Mouse (Mus musculus): ENCODE measurements at regions not wholly inside any gene's neighbourhood (a gene's known extent, or its start where the extent isn't known, plus 50 kb on each side); places are given as distances from the start of the nearest gene placed in this dataset.

GRCm38 (mm10) chr12:49945628-49946220 is 560.8 kb downstream of the Gm43517 start:
- DNase-seq (ENCODE audit: low read depth, low spot score), result no peak

GRCm38 (mm10) chr12:49946752-49947260 is 561.8 kb downstream of the Gm43517 start:
- no peak for DNase-seq (ENCODE audit: low read depth, low spot score)

GRCm38 (mm10) chr12:49950986-49951385 is 566.0 kb downstream of the Gm43517 start:
- no peak for DNase-seq (ENCODE audit: low read depth, low spot score)

GRCm38 (mm10) chr12:49951821-49952220 is 566.8 kb downstream of the Gm43517 start:
- DNase-seq (ENCODE audit: low read depth, low spot score), result peak; percentile 14

GRCm38 (mm10) chr12:49968072-49968471 is 583.1 kb downstream of the Gm43517 start:
- no peak for DNase-seq (ENCODE audit: low read depth, low spot score)

GRCm38 (mm10) chr12:49969546-49969945 is 584.6 kb downstream of the Gm43517 start:
- DNase-seq (ENCODE audit: low read depth, low spot score), result no peak

DNA sequence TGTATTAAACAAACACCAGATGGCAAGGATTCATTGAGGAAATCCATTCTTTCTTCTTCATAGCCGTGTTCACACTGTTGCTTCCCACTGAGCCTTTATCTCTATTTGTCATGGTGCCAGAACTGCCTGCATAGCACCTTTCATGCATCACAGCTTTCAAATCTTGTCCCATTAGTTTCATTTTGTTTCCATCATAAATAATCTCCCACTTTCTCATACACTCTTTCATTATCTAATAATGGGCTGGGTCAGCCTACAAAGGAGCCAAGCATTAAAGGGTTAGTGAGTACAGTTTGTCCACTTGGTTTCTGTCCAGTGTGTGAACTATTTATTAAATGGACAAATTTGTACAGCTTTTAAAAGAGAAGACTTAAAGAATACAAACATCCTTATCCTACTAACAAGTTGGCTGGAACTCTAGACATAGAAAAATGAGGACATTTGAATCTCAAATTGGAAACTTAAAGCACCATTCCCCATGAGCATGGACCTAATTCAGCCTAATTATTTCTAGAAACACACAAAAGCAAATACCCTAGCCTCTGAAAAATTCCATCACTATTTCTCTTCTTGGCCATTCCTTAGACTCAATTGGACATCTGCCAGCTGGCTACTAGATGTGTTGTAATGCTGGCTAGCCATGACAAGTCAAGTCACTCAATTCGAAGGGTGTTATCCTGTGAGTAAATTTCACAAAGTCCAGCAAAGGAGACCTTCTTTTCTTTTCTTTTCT is 589.8 kb downstream of the Gm43517 start:
- DNase-seq (ENCODE audit: low read depth, low spot score), result no peak

- DNase-seq (ENCODE audit: low read depth, low spot score), result no peak
Measured at GRCm38 (mm10) chr12:49975553-49975952, 590.6 kb downstream of the Gm43517 start.

- no peak for DNase-seq (ENCODE audit: low read depth, low spot score)
Measured at GRCm38 (mm10) chr12:49992501-49993079, 607.6 kb downstream of the Gm43517 start.

DNA sequence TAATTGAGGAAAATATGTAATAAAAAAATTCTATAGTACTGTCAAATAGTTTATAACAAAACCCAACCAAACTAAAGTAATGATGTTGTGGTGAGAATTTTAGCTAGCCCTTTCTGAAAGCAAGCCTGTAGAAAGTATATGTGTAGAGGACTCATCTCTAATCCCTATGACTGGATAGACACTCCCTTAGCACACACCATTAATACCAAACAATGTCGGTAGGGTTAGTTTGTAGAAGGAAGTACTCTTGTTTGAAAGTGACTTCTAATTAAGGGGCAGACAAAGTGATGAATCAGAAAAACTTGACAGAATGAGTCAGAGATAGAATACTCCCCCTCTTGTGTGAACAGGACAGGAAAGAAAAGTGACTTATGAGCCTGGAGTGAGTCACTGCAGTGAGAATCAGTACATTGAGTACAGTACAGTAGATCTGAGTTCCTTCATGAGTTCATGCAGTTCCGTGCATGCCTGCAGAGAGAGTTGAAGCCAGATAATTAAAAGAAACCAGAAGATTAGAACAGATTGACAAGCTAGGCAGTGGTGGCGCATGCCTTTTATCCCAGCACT is 610.0 kb downstream of the Prkd1 start:
- no peak for DNase-seq (ENCODE audit: low read depth, low spot score)

- no peak for DNase-seq (ENCODE audit: low read depth, low spot score)
Measured at GRCm38 (mm10) chr12:50061286-50061685, 587.6 kb downstream of the Prkd1 start.

DNA sequence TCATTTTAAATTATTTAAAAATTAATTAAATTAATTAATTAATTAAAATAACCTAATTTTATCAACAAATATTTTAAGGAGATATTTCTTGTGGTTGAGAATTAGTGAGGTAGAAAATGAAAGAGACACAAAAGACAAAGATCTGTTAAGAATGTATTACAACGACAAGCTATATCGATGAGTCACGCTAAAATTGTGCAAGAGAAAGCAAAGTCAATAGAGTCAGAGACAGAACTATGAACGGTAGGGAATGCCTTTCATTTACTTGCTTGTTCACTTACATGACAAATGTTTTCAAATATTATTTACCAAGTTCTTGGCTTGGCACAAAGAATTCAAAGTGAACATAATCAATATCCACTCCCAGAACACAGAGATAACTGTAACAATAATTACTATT is 582.5 kb downstream of the Prkd1 start:
- DNase-seq (ENCODE audit: low read depth, low spot score), result no peak

GRCm38 (mm10) chr12:50071797-50072196 is 577.1 kb downstream of the Prkd1 start:
- DNase-seq (ENCODE audit: low read depth, low spot score), result no peak

GRCm38 (mm10) chr12:50072359-50072758 is 576.5 kb downstream of the Prkd1 start:
- no peak for DNase-seq (ENCODE audit: low read depth, low spot score)

- no peak for DNase-seq (ENCODE audit: low read depth, low spot score)
Measured at GRCm38 (mm10) chr12:50073684-50074083, 575.2 kb downstream of the Prkd1 start.

GRCm38 (mm10) chr12:50081157-50081556 is 567.7 kb downstream of the Prkd1 start:
- no peak for DNase-seq (ENCODE audit: low read depth, low spot score)

GRCm38 (mm10) chr12:50081571-50081970 is 567.3 kb downstream of the Prkd1 start:
- no peak for DNase-seq (ENCODE audit: low read depth, low spot score)

DNA sequence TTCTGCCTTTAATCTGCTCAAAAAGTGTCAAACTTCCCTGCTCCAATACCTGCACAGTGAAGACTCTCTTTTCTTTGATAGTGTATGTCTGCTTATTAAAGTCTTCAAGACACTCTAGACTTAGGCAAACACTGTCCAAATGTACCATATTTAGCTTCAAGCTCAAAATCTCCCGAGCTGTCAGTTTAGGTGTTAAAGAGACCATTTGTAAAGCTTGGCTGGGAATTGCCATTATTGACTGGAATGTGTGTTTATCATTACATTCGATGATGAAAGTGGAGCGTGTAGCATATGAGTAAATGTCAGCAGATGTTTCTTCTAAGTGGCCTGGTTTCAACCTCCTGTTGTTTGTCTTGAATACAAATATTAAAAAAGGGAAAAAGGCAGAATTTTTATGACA is 564.4 kb downstream of the Prkd1 start:
- DNase-seq (ENCODE audit: low read depth, low spot score), result no peak

DNA sequence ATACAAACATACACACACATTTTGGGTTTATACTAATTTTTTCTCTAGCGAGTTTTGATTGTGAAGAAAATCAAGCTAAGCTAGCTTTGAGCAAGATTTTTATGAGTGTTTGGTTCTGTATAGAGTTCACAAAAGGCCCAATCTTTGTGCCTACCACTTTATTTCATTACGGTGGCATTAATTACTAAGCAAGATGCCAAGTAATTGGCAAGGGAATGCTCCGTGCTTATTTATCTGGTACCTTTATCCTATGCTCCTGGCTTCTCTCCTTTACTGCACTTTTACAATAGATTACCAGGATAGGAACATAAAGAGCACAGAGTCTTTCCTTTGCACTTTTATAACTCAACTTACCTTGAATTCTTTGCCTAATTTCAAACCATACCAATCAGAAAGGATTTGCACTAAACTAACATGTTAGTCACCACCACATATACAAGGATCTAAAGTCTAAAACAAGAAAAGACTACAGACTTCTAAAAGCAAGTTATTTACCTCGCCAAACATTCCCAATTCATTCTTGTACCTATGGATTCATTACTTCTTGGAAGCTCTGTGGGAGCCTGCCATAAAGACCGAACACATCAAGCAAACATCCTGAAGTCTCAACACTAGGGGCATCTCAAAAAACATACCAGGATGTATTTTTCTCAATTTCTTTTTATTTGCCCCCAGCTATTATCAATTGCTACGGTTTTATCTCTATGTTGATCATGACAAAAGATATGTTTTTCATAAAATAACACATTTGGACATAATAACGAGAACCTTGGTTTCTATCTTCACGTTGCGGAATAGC is 537.5 kb downstream of the Prkd1 start:
- DNase-seq (ENCODE audit: low read depth, low spot score), result no peak

- DNase-seq (ENCODE audit: low read depth, low spot score), result no peak
Measured at GRCm38 (mm10) chr12:50112081-50112491, 536.8 kb downstream of the Prkd1 start.

DNA sequence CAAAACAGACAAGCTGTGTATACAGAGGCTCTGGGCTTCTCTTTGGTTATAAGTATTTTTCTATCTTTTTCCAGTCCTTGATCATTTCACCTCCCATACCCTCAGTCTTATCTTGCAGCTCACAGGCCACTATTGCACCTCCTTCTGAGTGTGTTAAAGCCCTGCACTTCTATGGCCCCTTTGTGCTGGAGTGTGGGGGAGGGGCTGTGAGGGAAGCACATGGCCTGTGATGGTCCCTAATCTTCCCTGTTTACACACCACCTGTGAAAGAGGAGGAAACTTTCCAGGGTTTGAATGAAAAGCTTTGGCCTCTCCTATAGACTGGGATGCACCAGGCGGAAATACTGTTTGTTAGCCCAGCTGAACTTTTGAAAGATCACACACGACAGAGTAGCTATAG is 533.0 kb downstream of the Prkd1 start:
- no peak for DNase-seq (ENCODE audit: low read depth, low spot score)

GRCm38 (mm10) chr12:50118346-50118745 is 530.6 kb downstream of the Prkd1 start:
- no peak for DNase-seq (ENCODE audit: low read depth, low spot score)
